Mouse (Mus musculus) layer of hippocampus, adult 9-10 months (tissue): ENCODE data around the gene Hspa1l.
A peak's percentile ranks its signal among the peaks of the same experiment; 100 is the strongest.
"Not testable (repeated sequence)": the region's sequence is repeated elsewhere in the genome, so short reads cannot be mapped to it uniquely, and the experiment has no call there.

Source experiments
- DNase-seq: peaks from one replicate; pipeline ENCODE4 v3.0.0; 2022; ENCODE audit warnings: low spot score

The Hspa1l gene

GRCm38 (mm10) chr17:34951636-34952377, 20.7 kb upstream of the Hspa1l start:
- no peak for DNase-seq

GRCm38 (mm10) chr17:34952378-34953040, 20.0 kb upstream of the Hspa1l start:
- peak; percentile 74 for DNase-seq

GRCm38 (mm10) chr17:34953258-34953657, 19.2 kb upstream of the Hspa1l start:
- DNase-seq = no peak

- DNase-seq = no peak
Observed at GRCm38 (mm10) chr17:34953904-34954303, 18.6 kb upstream of the Hspa1l start.

- no peak for DNase-seq
Observed at GRCm38 (mm10) chr17:34954831-34955230, 17.7 kb upstream of the Hspa1l start.

- no peak for DNase-seq
Observed at GRCm38 (mm10) chr17:34955884-34956283, 16.6 kb upstream of the Hspa1l start.

- DNase-seq = no peak
Observed at GRCm38 (mm10) chr17:34956340-34956739, 16.2 kb upstream of the Hspa1l start.

GRCm38 (mm10) chr17:34957291-34957690, 15.2 kb upstream of the Hspa1l start:
- DNase-seq = not testable (repeated sequence)

- DNase-seq = not testable (repeated sequence)
Observed at GRCm38 (mm10) chr17:34957966-34958365, 14.5 kb upstream of the Hspa1l start.

GRCm38 (mm10) chr17:34958734-34959129, 13.8 kb upstream of the Hspa1l start:
- not testable (repeated sequence) for DNase-seq

- peak; percentile 59 for DNase-seq
Observed at GRCm38 (mm10) chr17:34959130-34959778, 13.2 kb upstream of the Hspa1l start, which contains the start of gene Hspa1b. TSS of gene Hspa1b (minus strand) at chr17:34959238.

- no peak for DNase-seq
Observed at GRCm38 (mm10) chr17:34959881-34960515, 12.5 kb upstream of the Hspa1l start.

- no peak for DNase-seq
Observed at GRCm38 (mm10) chr17:34960702-34961493, 11.6 kb upstream of the Hspa1l start.

GRCm38 (mm10) chr17:34962125-34962524, 10.4 kb upstream of the Hspa1l start:
- DNase-seq = no peak

- no peak for DNase-seq
Observed at GRCm38 (mm10) chr17:34962841-34963240, 9.7 kb upstream of the Hspa1l start.

GRCm38 (mm10) chr17:34964640-34965049, 7.9 kb upstream of the Hspa1l start:
- DNase-seq = no peak

- DNase-seq = no peak
Observed at GRCm38 (mm10) chr17:34965627-34966026, 6.9 kb upstream of the Hspa1l start.

GRCm38 (mm10) chr17:34969822-34970221, 2.7 kb upstream of the Hspa1l start, which contains the start of gene Gm20481:
TSS of gene Gm20481 (plus strand) at chr17:34969912.
- DNase-seq = not testable (repeated sequence)

- DNase-seq = not testable (repeated sequence)
Observed at GRCm38 (mm10) chr17:34970850-34971249, 1.7 kb upstream of the Hspa1l start.

GRCm38 (mm10) chr17:34971694-34972068, 822 bp upstream of the Hspa1l start:
- DNase-seq = not testable (repeated sequence)
